Mouse (Mus musculus) heart, embryonic 11.5 days (tissue): ENCODE data around the gene Nfs1. TPM values are rescaled to one million over a fixed set of nuclear protein-coding genes. Genes with fewer than 3 reads are reported as not detected.
"Not testable (repeated sequence)": the region's sequence is repeated elsewhere in the genome, so short reads cannot be mapped to it uniquely, and the experiment has no call there.

ENCODE experiments used
- ATAC-seq: fragments of 200-750 bp; cut with Nextera tagmentation; replicated peaks from 2 replicates; pipeline ENCODE4 v1.8.0; 2017; ENCODE audit warnings: moderate library complexity; ENCODE audit not compliant: insufficient number of reproducible peaks, low FRiP score, low TSS enrichment
- H3K27ac ChIP-seq: fragments of 300-500 bp; sonication (generic); 2 replicates; pipeline ENCODE4 v1.5.1; 2014; ENCODE audit warnings: mild to moderate bottlenecking, low read depth, low read length
- H3K27me3 ChIP-seq: fragments of 300-500 bp; sonication (generic); 2 replicates; pipeline ENCODE4 v1.6.1; 2014; ENCODE audit warnings: mild to moderate bottlenecking, low read length, mixed read lengths; ENCODE audit not compliant: control insufficient read depth, insufficient read depth
- H3K36me3 ChIP-seq: fragments of 300-500 bp; sonication (generic); 2 replicates; pipeline ENCODE4 v1.6.1; 2014; ENCODE audit warnings: mild to moderate bottlenecking, low read length, moderate library complexity, mixed read lengths; ENCODE audit not compliant: control insufficient read depth, insufficient read depth
- H3K4me1 ChIP-seq: fragments of 300-500 bp; sonication (generic); 2 replicates; pipeline ENCODE4 v1.6.1; 2014; ENCODE audit warnings: low read length; ENCODE audit not compliant: control insufficient read depth, insufficient read depth
- H3K4me2 ChIP-seq: fragments of 300-500 bp; sonication (generic); 2 replicates; pipeline ENCODE4 v1.6.1; 2014; ENCODE audit warnings: mild to moderate bottlenecking, moderate library complexity
- H3K4me3 ChIP-seq: fragments of 300-500 bp; sonication (generic); 2 replicates; pipeline ENCODE4 v1.5.1; 2014; ENCODE audit warnings: low read depth, low read length
- H3K9ac ChIP-seq: fragments of 300-500 bp; sonication (generic); 2 replicates; pipeline ENCODE4 v1.6.1; 2014; ENCODE audit warnings: mild to moderate bottlenecking, low read depth, low read length, moderate library complexity
- H3K9me3 ChIP-seq: fragments of 300-500 bp; sonication (generic); replicated peaks from 2 replicates; pipeline ENCODE4 v1.6.1; 2016; ENCODE audit warnings: low read length; ENCODE audit not compliant: control insufficient read depth
- WGBS: fragments of 180-500 bp; shearing (Covaris S2); extraction: QIAGEN DNeasy Blood & Tissue Kit; methylation state at CpG from one replicate; pipeline ENCODE4 v1.1.7; 2014; ENCODE audit not compliant: insufficient replicate concordance; 5-methylcytosine and 5-hydroxymethylcytosine counted together
- polyA plus RNA-seq: library from polyadenylated mRNA; unstranded; fragments of >200 nt; fragmentation: Nextera tagmentation; extraction: Ambion mirVana; gene quantifications from 2 replicates; pipeline ENCODE4 v1.2.1, GENCODE M21; 2014

Gene Nfs1
- polyA plus RNA-seq, result 55.7 and 58.2 TPM in 2 replicates

GRCm38 (mm10) chr2:156143953-156144724 is at the start of gene Nfs1, which contains the start of gene Romo1:
Gene Nfs1, minus strand, starts transcription at chr2:156144186.
Gene Romo1, plus strand, starts transcription at chr2:156144039.
- peaks cover 13% of the 10 kb centered on the region for H3K36me3 ChIP-seq

GRCm38 (mm10) chr2:156193066-156193862 is 49.3 kb upstream of the Nfs1 start:
- WGBS, result 80% methylated on average over 3 of the region's 3 CpGs
- H3K27ac ChIP-seq, result no peak overlapping the region

More at GRCm38 (mm10) chr2:156143953-156144724, at the start of gene Nfs1, which contains the start of gene Romo1:
- Histone ChIP-seq H3K9ac (peak within 1 kb of the TSS; percentile 74), H3K27me3 (no peaks in the 10 kb centered on the region), H3K27ac (peak within 1 kb of the TSS; percentile 84), H3K4me3 (peak within 1 kb of the TSS; percentile 60), H3K4me1 (peaks cover 5% of the 10 kb centered on the region), H3K4me2 (peak within 1 kb of the TSS; percentile 90), H3K9me3 (no peaks in the 10 kb centered on the region)
- peak; percentile 93 for ATAC-seq
- under 1% methylated on average over 70 of the region's 70 CpGs for WGBS

DNA sequence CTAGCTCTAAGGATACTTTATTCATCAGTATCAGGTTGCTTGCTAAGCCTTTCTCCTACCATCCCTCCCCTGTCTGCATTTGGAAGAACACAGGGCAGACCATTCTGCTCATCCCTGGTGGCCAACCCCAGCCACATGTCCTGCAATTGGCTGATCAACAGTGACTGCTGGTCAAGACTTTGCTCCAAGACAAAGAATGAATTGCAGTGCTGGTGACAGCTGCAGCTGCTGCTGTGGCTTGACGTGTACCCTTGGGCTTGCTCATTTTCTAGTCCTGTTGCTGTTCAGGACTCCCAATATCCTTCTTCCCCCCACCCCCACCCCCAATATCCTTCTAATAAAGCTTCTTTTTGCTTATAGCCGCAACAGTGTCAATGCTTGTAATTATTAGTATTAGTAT is 48.1 kb upstream of the Nfs1 start:
- no peaks in the 10 kb centered on the region for H3K36me3 ChIP-seq
- H3K9ac ChIP-seq, result no peak overlapping the region
- no peak for ATAC-seq
- H3K4me2 ChIP-seq, result no peak overlapping the region
- WGBS, result 77% methylated on average over 2 of the region's 2 CpGs
- H3K4me3 ChIP-seq, result no peak overlapping the region
- H3K27ac ChIP-seq, result no peak overlapping the region
- H3K4me1 ChIP-seq, result peaks cover 3% of the 10 kb centered on the region; the same call in 1 of the 2 replicates
- H3K27me3 ChIP-seq, result no peaks in the 10 kb centered on the region
- no peaks in the 10 kb centered on the region for H3K9me3 ChIP-seq

More at GRCm38 (mm10) chr2:156193066-156193862, 49.3 kb upstream of the Nfs1 start:
- no peaks in the 10 kb centered on the region for H3K9me3 ChIP-seq
- H3K4me1 ChIP-seq, result peaks cover 4% of the 10 kb centered on the region
- no peak overlapping the region for H3K4me3 ChIP-seq
- no peak overlapping the region for H3K9ac ChIP-seq
- no peaks in the 10 kb centered on the region for H3K36me3 ChIP-seq
- H3K4me2 ChIP-seq, result no peak overlapping the region
- ATAC-seq, result no peak
- H3K27me3 ChIP-seq, result no peaks in the 10 kb centered on the region

DNA sequence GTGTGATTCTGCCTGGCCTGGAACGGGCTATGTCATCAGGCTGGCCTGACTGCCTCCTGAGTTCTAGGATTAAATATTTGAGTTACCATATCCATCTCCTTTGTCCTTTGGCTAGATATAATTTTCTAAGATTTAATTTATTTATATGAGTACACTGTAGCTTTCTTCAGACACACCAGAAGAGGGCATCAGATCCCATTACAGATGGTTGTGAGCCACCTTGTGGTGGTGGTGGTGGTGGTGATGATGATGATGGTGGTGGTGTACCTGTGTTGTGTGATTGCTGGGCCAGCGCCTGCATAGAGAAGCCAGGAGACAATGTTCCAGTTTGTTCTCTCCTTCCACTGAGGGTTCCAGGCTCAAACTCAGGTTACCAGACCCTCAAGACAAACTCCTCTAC is 47.6 kb upstream of the Nfs1 start:
- no peak overlapping the region for H3K4me3 ChIP-seq

GRCm38 (mm10) chr2:156190004-156190896 is 46.3 kb upstream of the Nfs1 start:
- WGBS, result 71% methylated on average over 14 of the region's 14 CpGs
- Histone ChIP-seq H3K36me3 (no peaks in the 10 kb centered on the region), H3K9me3 (no peaks in the 10 kb centered on the region), H3K9ac (no peak overlapping the region), H3K4me3 (no peak overlapping the region), H3K27ac (no peak overlapping the region), H3K4me2 (no peak overlapping the region), H3K27me3 (no peaks in the 10 kb centered on the region), H3K4me1 (peaks cover 3% of the 10 kb centered on the region; the same call in 1 of the 2 replicates)
- ATAC-seq, result no peak

More for the DNA sequence above, 47.6 kb upstream of the Nfs1 start:
- WGBS, result 89% methylated on average over 2 of the region's 2 CpGs
- H3K27ac ChIP-seq, result no peak overlapping the region
- no peak overlapping the region for H3K9ac ChIP-seq
- no peaks in the 10 kb centered on the region for H3K36me3 ChIP-seq
- H3K4me2 ChIP-seq, result no peak overlapping the region
- ATAC-seq, result no peak
- H3K27me3 ChIP-seq, result no peaks in the 10 kb centered on the region
- H3K9me3 ChIP-seq, result no peaks in the 10 kb centered on the region
- H3K4me1 ChIP-seq, result peaks cover 3% of the 10 kb centered on the region; the same call in 1 of the 2 replicates

DNA sequence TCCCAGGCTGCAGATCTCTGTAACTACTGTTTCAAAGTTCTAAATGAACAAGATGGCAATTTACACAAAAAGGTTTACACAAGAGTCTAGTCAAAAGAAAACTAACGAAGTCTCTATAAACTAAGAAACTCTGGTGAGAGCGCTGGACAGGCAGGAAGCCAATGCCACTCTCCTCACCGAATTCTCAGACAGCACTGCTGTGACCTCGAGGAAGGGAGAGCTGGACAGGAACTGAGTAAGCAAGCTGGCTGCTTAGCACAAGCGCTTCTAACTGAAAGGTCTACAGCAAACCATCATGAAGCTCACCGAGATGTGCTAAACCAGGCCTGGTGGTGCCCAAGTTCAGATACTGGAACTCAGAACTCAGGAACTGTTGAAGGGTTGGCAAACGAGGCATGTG is 45.3 kb upstream of the Nfs1 start:
- H3K27me3 ChIP-seq, H3K4me1 ChIP-seq, ATAC-seq, H3K9me3 ChIP-seq, H3K4me3 ChIP-seq, H3K9ac ChIP-seq, H3K27ac ChIP-seq, H3K36me3 ChIP-seq, H3K4me2 ChIP-seq: not testable (repeated sequence)
- 77% methylated on average over 7 of the region's 7 CpGs for WGBS

DNA sequence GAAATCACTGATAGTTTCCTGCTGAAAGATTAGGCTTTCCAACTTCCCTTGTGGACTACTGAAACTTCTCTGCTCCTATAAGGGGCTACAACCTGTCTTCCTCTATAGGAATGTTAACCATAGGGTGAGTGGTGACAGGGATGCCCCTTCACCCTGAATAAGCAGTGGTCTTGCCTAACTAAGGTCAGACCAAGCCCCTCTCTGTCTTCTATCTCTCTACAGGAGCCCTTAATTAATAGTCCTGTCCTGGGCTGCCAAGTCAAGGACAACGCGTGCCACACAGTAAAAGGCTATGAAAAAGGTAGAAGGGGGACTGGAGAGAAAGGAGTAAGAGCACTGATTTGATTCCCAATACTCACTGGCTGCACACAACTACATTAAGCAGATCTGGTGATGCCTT is 37.6 kb upstream of the Nfs1 start:
- Histone ChIP-seq H3K4me3 (no peak overlapping the region; the same call in 1 of the 2 replicates), H3K9ac (no peak overlapping the region), H3K4me2 (peak overlapping the region; percentile 75; the same call in 1 of the 2 replicates), H3K36me3 (peaks cover 7% of the 10 kb centered on the region), H3K27ac (no peak overlapping the region), H3K4me1 (peaks cover 16% of the 10 kb centered on the region), H3K9me3 (no peaks in the 10 kb centered on the region), H3K27me3 (no peaks in the 10 kb centered on the region)
- WGBS, result 78% methylated on average over 2 of the region's 2 CpGs
- ATAC-seq, result no peak
